Mouse (Mus musculus): ENCODE results near the gene Inhba. TPM values are rescaled to one million over a fixed set of nuclear protein-coding genes. Genes with fewer than 3 reads are reported as not detected.

The Inhba gene
- total RNA-seq (2015; ENCODE audit: low replicate concordance): 1.7 and 3.6 TPM in 2 replicates
- 0.77 and 2.6 TPM in 2 replicates for total RNA-seq (2017; ENCODE audit: low replicate concordance)

DNA sequence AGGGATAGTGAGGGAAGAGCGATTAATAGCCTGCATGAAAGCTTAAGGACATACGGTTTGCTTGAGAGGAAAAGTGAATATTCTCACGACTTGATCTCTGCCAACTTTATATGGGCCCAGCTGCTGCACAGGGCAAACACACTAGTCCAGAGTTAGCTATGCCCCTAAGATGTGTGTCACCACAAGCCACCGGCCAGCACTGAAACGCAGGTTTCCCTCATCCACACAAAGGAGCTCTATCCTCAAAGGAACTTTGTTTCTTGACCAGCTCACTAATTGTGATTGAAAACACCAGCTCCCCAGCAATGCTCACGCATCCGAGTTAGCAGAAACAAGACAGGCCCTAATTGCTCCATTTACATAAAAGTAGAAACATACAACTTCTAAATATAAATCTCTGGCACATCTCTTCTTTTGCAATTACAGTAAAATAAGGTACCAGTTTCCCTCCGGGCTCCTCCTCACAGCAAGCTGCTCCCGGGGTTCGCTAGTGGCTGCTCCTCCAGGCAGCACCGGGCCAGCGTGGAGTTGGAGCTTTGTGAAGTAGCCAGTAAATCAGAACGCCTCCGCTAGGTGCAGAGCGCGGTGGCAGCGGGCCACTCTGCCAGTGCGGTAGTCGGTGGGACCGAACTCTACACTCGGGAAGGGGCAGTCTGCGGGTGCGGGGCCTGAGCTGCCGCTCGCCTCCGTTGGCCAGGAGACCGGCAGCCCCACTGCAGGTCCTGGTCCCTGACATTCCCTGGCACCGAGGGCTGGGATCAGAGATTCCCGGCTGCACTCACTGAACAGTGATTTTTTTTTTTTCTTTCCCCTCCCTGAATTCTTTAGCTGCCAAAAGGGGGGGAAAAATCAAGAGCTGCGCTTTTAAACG is at the start of gene Inhba:
Inhba (plus strand) TSS at position 480 of the 871 bp plus-strand sequence.
- no peak for ATAC-seq (replicated peaks; ENCODE audit: low FRiP score, poor library complexity, severe bottlenecking)

DNA sequence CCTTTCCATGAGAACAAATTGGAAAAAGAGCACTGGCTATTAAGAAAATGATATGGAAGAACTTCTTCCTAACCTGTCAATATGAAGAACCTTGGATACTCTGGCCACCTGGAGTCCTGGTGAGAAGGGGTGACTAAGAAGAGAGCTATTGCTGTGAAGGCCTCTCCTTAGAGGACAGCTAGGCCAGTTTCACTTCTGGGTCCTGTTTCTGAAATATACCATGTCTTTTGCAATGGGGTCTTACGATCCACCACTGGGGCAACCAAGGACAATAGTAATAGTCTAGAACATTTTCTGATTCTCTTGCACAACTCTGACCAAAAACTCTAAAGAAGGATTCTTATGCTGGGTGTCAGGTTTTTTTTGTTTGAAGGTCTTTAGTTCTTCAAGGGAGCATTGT is 35.1 kb upstream of the Inhba start:
- ATAC-seq (replicated peaks; ENCODE audit: low FRiP score, poor library complexity, severe bottlenecking): no peak

DNA sequence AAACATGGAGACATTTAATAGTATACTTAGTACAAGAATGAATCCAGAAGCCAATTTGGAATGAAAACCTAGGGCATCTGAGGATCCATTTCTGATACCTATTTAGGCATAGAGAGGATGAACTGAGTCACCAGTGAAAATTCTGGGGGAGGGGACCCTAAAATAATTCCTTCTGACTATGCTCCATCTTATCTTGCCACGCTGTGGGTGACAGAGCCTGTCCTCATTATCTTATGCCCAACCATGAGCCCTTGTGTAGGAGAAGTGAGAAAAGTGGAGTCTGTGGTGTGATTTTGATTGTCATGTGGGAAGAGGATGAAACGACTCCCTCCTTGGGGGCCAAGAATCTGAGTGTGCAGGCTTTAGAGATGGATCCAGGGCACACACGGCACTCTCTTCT is 32.1 kb upstream of the Inhba start:
- ATAC-seq (replicated peaks; ENCODE audit: low FRiP score, poor library complexity, severe bottlenecking): no peak

DNA sequence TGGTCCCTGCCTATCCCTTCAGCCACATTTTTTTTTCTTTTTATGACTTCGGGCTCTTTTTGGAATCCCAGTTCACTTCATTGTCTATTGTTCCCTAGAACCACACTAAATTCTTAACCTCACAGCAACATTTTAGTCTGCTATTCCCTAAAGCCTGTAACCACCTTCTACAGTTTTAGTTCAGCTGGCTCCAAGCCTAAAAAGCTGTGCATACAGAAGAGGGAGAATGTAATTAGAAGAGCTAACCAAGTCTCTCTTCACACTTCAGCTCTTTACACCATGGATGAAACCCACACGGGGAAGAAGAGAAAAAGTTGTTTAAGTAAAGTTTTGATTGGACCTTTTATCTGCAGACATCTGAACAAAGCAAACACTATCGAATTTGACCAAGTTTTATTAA is 29.6 kb upstream of the Inhba start:
- no peak for ATAC-seq (replicated peaks; ENCODE audit: low FRiP score, poor library complexity, severe bottlenecking)

DNA sequence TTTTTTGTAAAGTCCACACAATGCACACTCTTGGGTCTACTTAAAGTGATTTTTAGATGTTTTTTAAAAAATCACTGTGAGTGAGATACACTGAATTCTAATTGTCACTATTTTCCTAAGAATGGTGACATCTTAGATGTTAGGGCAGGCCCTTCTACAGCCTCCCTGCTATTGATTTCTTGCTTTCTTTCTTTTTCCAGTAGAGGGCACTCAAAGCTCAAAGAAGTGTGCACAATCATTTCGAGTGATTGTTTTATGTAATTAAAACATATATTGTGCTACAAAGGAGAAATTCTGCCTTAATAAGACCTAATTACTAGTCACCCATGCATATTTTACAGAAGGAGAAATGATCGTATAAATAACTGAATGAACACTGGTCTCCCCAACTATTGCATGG is 25.9 kb upstream of the Inhba start:
- ATAC-seq (replicated peaks; ENCODE audit: low FRiP score, poor library complexity, severe bottlenecking): no peak

DNA sequence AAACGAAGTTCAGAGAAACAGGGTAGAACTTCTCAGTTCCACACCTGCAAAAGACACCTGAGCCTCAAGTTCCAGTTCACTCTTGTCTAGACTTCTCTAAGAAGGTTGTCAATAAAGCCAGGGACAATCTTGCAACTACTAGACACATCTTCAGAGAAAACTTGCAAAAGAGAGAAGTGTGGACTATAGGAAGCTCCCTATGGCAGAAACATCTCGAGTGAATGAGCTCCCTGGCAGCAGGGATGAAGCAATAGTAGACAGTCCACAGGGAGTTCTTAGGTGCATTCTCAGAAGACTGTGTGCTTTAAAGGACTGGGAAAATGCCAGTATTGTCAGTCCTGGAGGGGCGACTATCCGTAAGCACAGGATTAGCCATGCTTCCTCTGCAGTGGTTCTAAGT is 25.5 kb upstream of the Inhba start:
- no peak for ATAC-seq (replicated peaks; ENCODE audit: low FRiP score, poor library complexity, severe bottlenecking)

DNA sequence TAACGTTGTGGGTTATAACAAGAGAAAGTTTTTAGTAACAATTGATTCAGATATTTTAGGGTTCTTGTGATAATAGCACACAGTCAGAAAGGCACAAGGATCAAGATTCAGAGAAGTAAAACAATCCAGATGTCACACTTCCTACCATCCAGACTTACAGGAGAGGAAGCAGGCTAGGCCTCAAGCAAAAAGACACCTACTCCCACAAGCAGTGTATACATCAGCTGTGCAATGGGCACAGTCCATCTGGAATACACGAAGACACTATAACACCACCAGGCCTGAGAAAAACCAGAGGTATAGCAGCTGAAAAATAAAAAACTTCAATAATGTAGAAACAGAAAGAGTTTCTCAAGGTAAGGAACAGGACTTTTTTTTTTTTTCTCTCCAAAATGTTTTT is 16.3 kb upstream of the Inhba start:
- ATAC-seq (replicated peaks; ENCODE audit: low FRiP score, poor library complexity, severe bottlenecking): no peak

DNA sequence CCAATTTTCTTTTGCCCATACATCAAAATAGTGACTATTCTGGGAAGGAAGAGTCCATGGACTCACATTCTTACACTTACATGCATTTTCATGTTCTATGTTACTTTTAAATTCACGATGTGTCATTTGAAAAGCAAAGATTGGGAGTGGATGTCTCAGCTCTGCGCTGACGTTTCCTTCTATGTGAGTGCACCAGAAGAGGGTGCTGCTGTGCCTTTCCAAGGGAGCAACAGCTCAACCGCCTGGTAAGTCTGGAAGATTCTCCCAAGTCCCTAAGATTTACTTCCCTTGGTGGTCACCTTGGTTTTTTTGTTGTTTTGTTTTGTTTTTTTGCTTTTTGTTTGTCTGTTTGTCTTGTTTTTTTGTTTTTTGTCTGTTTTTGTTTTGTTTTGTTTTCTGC is 6.1 kb upstream of the Inhba start:
- ATAC-seq (replicated peaks; ENCODE audit: low FRiP score, poor library complexity, severe bottlenecking): no peak

DNA sequence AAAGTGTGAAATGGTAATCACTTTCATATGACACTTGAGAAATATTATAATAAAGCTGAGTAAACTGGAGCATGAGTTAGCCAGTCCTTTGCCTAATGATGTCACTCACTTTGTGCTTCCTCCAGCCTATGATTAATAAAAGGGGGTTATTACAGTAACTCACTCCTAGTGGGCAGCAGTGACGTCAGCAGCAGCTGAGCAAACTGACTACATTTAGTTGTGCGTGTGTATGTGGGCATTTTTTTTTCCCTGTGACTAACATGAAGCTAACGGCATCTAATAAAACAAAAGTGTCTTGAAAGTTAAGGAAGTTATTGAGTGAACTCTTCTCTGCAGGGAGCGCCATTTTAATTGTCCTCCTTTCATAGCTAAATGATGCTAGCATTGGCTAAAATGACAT is 3.9 kb upstream of the Inhba start:
- no peak for ATAC-seq (replicated peaks; ENCODE audit: low FRiP score, poor library complexity, severe bottlenecking)

DNA sequence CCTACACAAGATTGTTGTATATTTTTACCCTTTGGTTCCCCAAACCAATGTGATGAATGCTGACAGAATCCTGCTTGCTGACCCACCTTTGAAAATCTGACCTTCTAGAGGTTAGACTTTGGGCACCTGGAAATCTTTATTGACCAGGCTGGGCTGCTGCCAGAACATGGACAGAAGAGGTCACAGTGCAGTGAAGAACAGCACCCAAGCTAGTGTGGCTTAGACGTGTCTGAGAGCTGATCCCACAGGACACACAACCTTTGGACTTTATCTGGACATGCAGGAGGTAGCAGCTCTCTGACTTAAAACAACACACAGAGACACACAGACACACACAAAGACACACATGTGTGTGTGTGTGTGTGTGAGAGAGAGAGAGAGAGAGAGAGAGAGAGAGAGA is 3.3 kb upstream of the Inhba start:
- no peak for ATAC-seq (replicated peaks; ENCODE audit: low FRiP score, poor library complexity, severe bottlenecking)

DNA sequence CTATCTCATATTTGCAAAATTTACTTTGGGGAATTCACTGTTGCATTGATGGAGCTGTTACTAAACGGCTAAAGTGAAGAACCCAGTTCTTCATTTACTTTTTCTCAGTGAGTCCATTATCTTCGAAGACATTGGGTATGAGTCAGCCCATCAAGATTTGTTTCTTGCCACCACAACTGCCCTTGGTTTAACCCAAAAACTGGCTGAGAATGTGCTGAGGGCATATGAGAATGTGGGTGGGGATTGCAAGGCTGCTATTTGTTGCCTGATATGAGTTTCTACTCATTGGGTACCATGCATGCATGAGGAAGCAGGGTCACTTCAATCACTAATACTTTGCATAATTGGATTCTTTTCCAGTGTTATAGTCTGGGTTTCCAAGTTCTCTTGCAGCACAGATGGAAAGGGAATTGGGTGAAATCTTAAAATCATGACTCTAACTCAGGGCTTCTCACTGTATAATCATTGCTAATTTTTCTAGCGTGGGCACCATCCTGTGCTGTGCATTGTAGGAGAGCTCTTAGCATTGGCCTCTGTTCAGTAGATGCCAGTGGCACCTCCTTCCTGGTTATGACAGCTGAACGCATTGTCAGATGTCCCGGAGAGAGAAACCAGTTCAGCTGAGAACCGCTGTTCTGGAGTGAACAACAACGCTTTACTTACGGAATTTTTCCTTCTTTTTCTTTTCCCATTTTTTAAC is 1.7 kb upstream of the Inhba start:
- ATAC-seq (replicated peaks; ENCODE audit: low FRiP score, poor library complexity, severe bottlenecking): no peak

DNA sequence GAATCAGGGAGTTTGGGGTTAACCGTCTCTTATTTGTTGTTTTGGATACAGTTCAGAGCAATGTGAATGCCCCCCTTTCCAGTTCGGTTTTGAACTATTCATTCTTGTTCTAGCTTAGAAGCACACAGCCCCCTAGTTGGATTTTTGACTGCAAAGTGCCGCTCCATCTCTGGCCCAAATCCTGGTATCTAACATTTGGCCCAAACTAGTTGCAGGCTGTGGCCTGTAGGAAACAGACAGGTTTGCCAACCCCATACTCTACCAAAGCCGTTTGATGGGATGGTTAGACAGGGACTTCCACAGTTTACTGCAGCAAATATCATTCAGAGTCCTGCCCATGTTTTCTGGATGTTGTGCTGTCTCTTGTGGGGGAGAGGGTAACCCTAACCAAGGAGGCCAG is 1.1 kb upstream of the Inhba start:
- no peak for ATAC-seq (replicated peaks; ENCODE audit: low FRiP score, poor library complexity, severe bottlenecking)

DNA sequence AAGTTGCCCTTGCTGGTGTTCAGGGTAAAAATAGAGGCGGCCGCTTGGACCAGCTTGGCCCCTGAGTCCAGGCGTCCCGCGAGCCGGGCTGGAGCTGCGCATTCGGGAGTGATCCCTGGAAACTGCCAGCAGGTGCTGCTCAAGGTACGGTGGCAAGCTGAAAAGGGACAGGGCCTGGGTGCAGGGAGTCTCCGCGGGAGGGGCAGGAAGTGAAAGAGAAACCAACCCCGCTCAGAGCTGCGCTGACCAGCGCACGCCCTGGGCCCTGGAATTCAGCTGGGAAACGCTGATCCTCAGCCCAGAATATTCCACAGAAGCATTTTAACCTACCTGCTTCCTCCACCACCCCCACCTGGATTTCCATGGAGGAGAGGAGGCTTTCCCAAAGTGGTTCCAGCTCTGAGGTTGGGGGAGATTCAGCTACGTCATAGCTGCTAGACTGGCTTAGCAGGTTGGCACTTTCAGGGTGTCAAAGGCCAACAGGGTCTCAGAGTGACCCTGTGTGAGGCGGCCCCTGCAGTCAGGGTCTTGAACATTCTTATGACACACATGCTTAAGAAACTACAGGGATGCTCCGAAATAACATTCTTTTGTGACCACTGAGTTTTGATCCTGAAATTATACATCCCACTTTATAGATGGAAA is 714 bp downstream of the Inhba start:
- no peak for ATAC-seq (replicated peaks; ENCODE audit: low FRiP score, poor library complexity, severe bottlenecking)

DNA sequence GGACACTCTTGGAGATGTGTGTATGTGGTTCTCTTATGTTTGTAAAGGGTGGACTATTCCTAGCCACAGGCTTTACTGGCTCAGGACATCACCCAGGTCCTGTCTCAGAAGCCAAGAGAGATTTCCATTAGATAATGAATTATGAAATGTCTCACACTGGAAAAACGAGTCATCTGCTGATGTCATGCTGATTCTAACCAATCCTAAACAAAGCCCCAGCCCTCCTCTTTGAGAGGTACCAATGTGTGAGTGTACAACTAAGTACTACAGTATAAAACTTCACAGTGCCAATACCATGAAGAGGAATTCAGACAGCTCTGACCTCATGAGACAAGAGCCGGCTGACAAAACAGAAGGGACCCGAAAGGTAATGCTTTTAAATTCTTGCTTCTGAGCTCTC is 2.5 kb downstream of the Inhba start:
- ATAC-seq (replicated peaks; ENCODE audit: low FRiP score, poor library complexity, severe bottlenecking): no peak

DNA sequence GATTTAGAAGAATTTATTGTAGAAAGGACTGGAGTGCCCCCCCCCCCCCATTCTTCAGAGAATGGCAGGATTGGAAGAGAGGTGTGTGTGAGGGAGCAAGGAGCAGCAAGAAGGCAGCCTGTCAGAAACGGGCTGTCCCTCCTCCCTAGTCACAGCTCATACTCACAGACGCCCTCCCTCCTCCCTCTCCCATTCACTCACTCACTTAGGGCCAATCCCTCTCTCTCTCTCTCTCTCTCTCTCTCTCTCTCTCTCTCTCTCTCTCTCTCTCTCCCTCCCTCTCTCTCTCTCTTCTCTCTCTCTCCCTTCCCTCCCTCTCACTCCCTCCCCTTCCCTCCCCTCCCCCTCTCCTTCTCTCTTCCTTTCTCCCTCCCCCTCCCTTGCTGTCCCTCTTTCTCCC is 4.9 kb downstream of the Inhba start:
- ATAC-seq (replicated peaks; ENCODE audit: low FRiP score, poor library complexity, severe bottlenecking): no peak

DNA sequence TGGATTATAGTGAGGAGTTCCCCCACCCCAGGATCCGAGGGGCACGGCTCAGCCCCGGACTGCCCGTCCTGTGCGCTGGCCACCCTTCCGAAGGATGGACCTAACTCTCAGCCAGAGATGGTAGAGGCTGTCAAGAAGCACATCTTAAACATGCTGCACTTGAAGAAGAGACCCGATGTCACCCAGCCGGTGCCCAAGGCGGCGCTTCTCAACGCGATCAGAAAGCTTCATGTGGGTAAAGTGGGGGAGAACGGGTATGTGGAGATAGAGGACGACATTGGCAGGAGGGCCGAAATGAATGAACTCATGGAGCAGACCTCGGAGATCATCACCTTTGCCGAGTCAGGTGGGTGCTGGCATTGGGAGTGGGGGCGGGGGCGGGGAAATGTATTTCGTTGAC is 5.7 kb downstream of the Inhba start:
- no peak for ATAC-seq (replicated peaks; ENCODE audit: low FRiP score, poor library complexity, severe bottlenecking)

DNA sequence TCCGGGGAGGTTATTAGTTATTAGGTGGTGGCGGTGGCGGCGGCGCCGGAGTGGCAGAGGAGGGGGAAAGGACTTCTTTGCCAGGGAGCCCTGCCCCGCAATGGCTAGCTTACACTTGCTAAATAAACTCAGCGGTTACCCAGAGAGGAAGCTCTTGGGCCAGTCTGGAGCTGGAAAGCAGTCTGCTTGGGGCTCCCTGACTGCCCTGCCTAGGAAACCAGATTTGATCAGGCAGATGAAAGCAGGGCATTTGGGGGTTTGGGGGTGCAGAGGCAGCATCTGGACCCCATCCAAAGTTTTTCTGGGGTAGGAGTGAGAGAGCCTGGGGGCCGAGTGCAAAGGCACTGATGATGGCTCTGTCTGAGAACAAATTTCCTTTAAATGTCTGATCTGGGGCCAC is 6.1 kb downstream of the Inhba start:
- ATAC-seq (replicated peaks; ENCODE audit: low FRiP score, poor library complexity, severe bottlenecking): no peak

DNA sequence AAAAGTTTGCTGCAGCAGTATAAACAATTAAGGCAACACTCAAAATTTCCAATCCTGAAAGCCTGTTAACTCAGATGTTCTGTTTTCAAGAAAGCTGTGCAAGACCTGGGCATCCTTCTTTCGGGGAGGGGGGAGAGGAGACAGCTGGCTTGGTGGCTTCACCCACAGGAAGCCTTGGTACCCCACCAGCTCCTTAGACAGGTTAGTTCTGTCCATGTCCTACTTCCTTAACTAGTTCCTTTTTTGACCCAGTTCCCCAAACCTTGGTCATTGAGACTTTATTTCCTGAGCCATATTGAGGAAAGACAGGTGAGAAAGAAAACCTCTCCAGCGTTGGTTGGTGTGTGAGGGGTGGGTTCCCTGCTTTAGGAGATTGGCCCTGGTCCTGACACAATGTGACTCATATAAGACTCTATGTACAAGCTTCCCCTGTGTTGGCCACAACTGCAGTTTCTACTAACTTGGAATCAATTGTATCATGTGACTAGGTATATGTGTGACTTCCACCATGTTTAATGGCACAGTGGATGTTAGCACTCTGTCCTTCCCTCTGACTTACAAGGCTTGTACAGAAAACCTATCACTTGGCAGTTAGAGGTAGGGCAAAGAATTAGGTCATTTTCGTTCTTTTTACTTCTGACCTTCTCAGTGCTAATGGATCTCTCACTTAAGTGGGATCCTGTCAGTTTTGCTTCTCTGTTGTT is 7.3 kb downstream of the Inhba start:
- ATAC-seq (replicated peaks; ENCODE audit: low FRiP score, poor library complexity, severe bottlenecking): no peak

DNA sequence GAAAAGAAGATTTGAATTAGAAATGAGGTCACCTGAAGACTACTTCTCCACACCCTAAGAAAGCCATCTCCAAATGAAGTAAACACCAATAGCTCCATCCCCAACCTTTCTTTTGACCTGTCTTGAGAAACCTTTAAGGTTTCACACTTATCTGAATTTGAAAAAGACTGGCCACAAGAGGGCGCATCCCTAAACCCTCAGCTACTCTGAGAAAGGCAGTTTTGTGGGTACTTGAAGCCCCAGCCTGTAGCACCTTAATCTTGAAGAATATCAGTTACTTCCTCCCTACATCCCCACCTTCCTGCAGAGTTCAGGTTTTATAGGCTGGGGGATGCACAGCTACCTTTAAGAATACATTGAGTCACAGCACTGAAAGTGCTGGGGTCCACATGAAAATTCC is 9.0 kb downstream of the Inhba start:
- no peak for ATAC-seq (replicated peaks; ENCODE audit: low FRiP score, poor library complexity, severe bottlenecking)

DNA sequence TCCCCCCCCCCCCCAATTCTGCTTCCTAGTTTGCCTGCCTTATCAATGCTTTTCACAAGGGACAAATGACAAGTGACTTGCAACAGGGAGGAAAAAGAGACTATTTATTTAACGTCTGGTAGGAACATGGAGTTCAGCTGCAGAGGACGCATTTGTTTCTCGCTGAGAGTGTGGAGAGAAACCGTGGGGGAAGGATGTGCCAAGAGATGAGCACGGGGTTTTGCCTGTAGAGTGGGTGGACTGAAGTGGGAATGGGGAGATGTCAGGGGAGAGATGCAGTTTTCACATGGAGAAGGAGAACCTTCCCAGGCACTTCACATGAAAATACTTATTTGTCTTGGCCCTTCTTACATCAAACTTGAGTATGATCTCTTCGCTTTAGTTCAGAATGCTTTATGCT is 9.5 kb downstream of the Inhba start:
- ATAC-seq (replicated peaks; ENCODE audit: low FRiP score, poor library complexity, severe bottlenecking): no peak
